Mouse (Mus musculus): Measurements from ENCODE around the gene Scml4. TPM values are rescaled to one million over a fixed set of nuclear protein-coding genes. Genes with fewer than 3 reads are reported as not detected.

Scml4 gene
- total RNA-seq, 2 experiments from 2014 or later, result 2.2 to 3.4 TPM

DNA sequence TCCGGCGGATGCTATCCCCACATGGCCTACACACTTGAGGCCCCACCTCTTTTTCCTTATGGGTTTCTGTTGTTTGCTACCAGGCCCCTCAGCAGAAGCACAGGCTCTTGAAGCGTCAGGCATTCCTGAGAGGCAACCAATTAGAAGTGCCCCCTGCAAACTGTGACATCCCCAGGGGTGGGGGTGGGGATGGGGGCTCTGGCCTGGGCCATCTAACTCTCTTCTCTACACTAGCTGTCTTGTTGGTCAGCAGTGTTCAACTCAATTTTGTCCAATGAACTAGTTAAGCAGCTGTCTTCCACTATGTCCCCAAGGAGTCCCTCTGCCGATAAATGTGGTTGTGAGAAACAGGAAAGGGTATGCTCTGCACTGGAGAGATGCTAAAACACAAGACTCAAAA, 144.9 kb downstream of the Scml4 start:
- intact Hi-C loops (cut with DNase I), result no loop called here
- DNase-seq (ENCODE audit: low spot score in 2 of 2), result no peak

DNA sequence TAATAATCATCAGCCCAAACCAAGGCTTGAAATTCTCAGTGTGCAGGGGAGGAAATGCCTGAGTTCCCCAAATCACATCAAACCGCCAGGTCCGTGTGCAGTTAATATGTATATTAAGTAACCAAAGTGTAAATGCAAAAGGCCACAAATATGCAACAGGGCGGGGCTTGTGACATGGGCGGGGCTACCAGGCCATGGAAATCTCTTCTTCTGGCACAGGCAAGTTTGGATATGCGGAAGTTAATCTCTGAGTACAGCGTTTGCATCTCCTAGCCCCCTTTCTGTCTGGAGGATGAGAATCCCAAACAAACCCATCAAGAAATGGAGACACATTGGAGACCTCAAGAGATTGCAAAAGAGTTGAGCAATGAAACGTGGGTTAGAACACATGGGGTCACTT, 145.5 kb downstream of the Scml4 start:
- DNase-seq (ENCODE audit: low spot score in 2 of 2), result no peak
- intact Hi-C loops (cut with DNase I), result no loop called here

DNA sequence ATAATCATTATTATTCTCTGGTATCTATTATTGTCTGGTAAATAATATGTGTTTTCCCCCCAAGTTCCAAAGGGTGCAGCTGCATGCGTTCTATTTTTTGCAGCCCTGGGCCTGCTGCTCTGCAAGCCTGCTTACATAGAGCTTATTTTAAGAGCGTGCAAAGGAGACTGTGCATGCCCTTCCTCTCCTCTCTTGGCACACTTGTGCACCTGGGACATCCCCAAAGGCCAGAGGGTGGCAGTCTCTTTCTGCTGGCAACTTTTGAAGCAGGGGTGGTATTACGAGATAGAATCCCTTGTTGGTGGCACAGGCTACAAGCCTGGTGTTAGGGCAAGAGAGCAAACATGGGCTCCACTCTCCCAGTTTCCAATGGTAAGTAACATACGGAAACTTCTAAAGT, 146.4 kb downstream of the Scml4 start:
- intact Hi-C loops (cut with DNase I), result no loop called here

DNA sequence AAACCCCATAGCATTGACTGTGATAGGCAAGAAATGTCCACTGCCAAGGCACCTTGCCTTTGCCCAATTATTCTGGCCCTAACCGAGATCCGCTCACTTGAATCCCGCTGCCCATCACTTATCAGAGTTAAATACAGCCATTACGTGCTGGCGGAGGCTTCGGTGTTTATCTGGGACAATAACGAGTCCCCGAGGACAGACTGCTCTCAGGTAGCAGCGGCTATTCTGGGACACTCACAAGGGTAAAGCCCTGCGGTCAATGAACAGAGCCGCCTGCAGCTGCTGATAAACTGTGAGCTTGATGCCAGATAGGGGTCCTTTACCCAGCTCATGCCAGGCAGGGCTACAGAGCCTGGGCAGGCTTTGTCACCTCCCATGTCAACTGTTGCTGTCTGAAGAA, 147.9 kb downstream of the Scml4 start:
- intact Hi-C loops (cut with DNase I), result no loop called here
- no peak for DNase-seq (ENCODE audit: low spot score in 2 of 2)

More for the DNA sequence above, 146.4 kb downstream of the Scml4 start:
- no peak for DNase-seq (ENCODE audit: low spot score in 2 of 2)

Other genes with a start within 250 kb of the Scml4 start
- 10 to 100 TPM; 54.3 to 56.3 TPM for gene Sec63, start 98.9 kb upstream of the Scml4 start, total RNA-seq (2021)

Measured in left cerebral cortex, postnatal 36 days (tissue).